ENCODE assay signal across 16 mouse cellular contexts in genomic region chr1:62529941-62530340, GRCm38 (mm10).
"Had no signal": no experiment of that assay in that cellular context is flagged by ENCODE, and none has a peak within 500 bp of the region (broad histone marks: within the 10 kb centered on the region; RNA-seq: fewer than 3 reads in every experiment).

No protein-coding gene starts in this region.

- H3K27ac ChIP-seq: lung, embryonic 15.5 days; macrophage; midbrain, embryonic 12.5 days; midbrain, embryonic 15.5 days; neural tube, embryonic 12.5 days had no signal

- H3K36me3 ChIP-seq: lung, embryonic 15.5 days; midbrain, embryonic 12.5 days; midbrain, embryonic 15.5 days; neural tube, embryonic 12.5 days had no signal

- H3K9ac ChIP-seq: liver, postnatal 0 days; lung, embryonic 15.5 days; midbrain, embryonic 12.5 days; midbrain, embryonic 15.5 days; neural tube, embryonic 12.5 days had no signal

- H3K4me2 ChIP-seq: lung, embryonic 15.5 days; midbrain, embryonic 12.5 days; midbrain, embryonic 15.5 days; neural tube, embryonic 12.5 days had no signal

- H3K27me3 ChIP-seq: lung, embryonic 15.5 days; megakaryocyte, embryonic 14.5 days; midbrain, embryonic 12.5 days; midbrain, embryonic 15.5 days; neural tube, embryonic 12.5 days had no signal

- H3K9me3 ChIP-seq: lung, embryonic 15.5 days; megakaryocyte, embryonic 14.5 days; midbrain, embryonic 12.5 days; midbrain, embryonic 15.5 days; neural tube, embryonic 12.5 days had no signal

- ATAC-seq: liver, postnatal 0 days; lung, postnatal 0 days; midbrain, embryonic 15.5 days had no signal

- DNase-seq: liver, postnatal 0 days; lung, adult 2 months; lung, postnatal 14 days; lung, postnatal 36 days; right cerebral cortex, postnatal 14 days; spleen, adult 18-20 months; thymus, adult 18-20 months; thymus, postnatal 14 days; thymus, postnatal 36 days had no signal

- H3K4me1 ChIP-seq: lung, embryonic 15.5 days; megakaryocyte, embryonic 14.5 days; midbrain, embryonic 12.5 days; neural tube, embryonic 12.5 days had no signal

- H3K4me3 ChIP-seq: lung, embryonic 15.5 days; megakaryocyte, embryonic 14.5 days; midbrain, embryonic 12.5 days; midbrain, embryonic 15.5 days; neural tube, embryonic 12.5 days had no signal
